Mouse (Mus musculus): ENCODE data around the gene Zfp157.
"Not testable (repeated sequence)": the region's sequence is repeated elsewhere in the genome, so short reads cannot be mapped to it uniquely, and the experiment has no call there.

Zfp157 gene

GRCm38 (mm10) chr5:138441286-138442194, at the start of gene Zfp157:
Gene Zfp157 (plus strand): TSS chr5:138441468.
- DNase-seq (ENCODE audit: low read depth, low spot score), result peak; percentile 93

- DNase-seq (ENCODE audit: low read depth, low spot score), result no peak
These were observed 43.4 kb upstream of the Zfp157 start for GRCm38 (mm10) chr5:138397795-138398337.

GRCm38 (mm10) chr5:138400431-138400830, 40.8 kb upstream of the Zfp157 start:
- not testable (repeated sequence) for DNase-seq (ENCODE audit: low read depth, low spot score)

DNA sequence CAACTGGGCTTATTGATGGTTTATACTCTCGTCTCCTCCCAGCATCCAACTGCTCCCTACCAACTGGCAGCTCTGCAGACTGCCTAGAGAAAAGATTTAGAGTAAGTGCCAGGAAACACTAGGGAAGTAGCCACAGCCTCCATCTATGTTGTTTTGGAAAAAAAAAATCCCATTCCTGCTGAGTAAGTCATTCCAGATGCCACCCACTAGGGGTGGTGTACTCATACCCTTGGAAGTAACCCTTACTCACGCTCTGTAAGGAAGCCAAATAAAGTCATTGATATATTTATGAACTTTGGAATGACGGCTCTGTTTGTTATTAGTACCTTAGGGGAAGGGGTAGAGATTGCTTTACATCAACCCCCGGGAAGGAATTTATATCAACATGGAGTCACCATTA, 17.1 kb downstream of the Zfp157 start:
- DNase-seq (ENCODE audit: low read depth, low spot score), result no peak

- no peak for DNase-seq (ENCODE audit: low read depth, low spot score)
These were observed 17.8 kb downstream of the Zfp157 start for GRCm38 (mm10) chr5:138459107-138459506.

DNA sequence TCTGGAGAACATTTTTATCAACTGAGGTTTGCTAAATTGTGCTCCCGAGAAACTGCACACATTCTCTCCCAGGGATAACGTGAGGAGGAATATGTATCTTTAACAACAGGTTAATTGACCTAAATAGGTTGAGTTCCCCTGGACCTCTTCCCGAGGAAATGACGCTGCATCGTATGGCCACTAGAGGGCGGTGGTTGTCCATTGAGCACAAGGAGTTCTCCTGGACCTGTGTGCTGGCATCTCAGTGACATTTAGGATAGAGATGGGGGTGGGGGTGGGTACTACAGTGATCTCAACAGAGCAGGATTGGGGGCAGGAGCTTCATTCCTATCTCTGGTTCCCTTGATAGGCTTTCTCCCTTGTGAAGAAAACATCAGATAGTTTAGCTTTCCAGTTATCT, 32.3 kb downstream of the Zfp157 start:
- DNase-seq (ENCODE audit: low read depth, low spot score), result peak; percentile 58

DNA sequence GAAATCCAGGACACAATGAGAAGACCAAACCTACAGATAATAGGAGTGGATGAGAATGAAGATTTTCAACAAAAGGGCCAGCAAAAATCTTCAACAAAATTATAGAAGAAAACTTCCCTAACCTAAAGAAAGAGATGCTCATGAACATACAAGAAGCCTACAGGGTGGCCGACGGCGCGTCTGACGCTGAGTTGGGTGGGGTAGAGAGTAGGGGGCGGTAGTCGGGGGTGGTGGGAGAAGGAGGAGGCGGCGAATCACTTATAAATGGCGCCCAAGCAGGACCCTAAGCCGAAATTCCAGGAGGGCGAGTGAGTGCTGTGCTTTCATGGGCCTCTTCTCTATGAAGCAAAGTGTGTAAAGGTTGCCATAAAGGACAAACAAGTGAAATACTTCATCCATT, 63.3 kb downstream of the Zfp157 start:
- not testable (repeated sequence) for DNase-seq (ENCODE audit: low read depth, low spot score)
